In genomic region chr1:172048241-172048734, GRCm38 (mm10) we compare ENCODE assay signal across 11 mouse cellular contexts. TPM values are rescaled to one million over a fixed set of nuclear protein-coding genes. Genes with fewer than 3 reads are reported as not detected.
A peak's percentile ranks its signal among the peaks of the same experiment; 100 is the strongest.
DNase-seq lines count a peak whose midpoint lies in the region; ATAC-seq and TF ChIP-seq lines count a peak whose summit lies in the region.
"Had no signal": no experiment of that assay in that cellular context is flagged by ENCODE, and none has a peak within 500 bp of the region (broad histone marks: within the 10 kb centered on the region; RNA-seq: fewer than 3 reads in every experiment).

No protein-coding gene starts in this region.

- WGBS in limb, embryonic 13.5 days = 30% methylated on average over 6 of the region's 6 CpGs
- WGBS in thymus, adult 2 months = 70% methylated on average over 6 of the region's 6 CpGs

- peaks cover 41% of the 10 kb centered on the region for H3K27me3 ChIP-seq in limb, embryonic 13.5 days
- peaks cover 2% of the 10 kb centered on the region for H3K27me3 ChIP-seq in thymus, adult 2 months (ENCODE audit: control insufficient read depth, insufficient read depth, low read length)

- intact Hi-C loops in gastrocnemius, adult 2 months (cut with DNase I) = loop anchor here (5.0 to 10.0 kb wide), 4 partner anchors 69 to 447 kb away; partner anchors contain the start of gene Kcnj9

- H3K9me3 ChIP-seq in limb, embryonic 13.5 days = no peaks in the 10 kb centered on the region
- H3K9me3 ChIP-seq: liver, embryonic 15.5 days had no signal

- peak overlapping the region; percentile 56 for H3K27ac ChIP-seq in gastrocnemius, adult 2 months
- peak overlapping the region; percentile 52; the same call in 1 of the 2 replicates for H3K27ac ChIP-seq in limb, embryonic 13.5 days
- H3K27ac ChIP-seq in thymus, adult 2 months (ENCODE audit: control insufficient read depth, insufficient read depth, low read length) = no peak overlapping the region
- H3K27ac ChIP-seq: liver, embryonic 15.5 days had no signal

- no peak for TF ChIP-seq CTCF in gastrocnemius, adult 2 months (IDR thresholded peaks at IDR 0.05)
- no peak for TF ChIP-seq CTCF in thymus, adult 2 months (IDR thresholded peaks at IDR 0.05; ENCODE audit: borderline replicate concordance, control insufficient read depth, extremely low read depth, insufficient read depth, low read length, poor library complexity)

- no peaks in the 10 kb centered on the region for H3K36me3 ChIP-seq in limb, embryonic 13.5 days
- no peaks in the 10 kb centered on the region for H3K36me3 ChIP-seq in thymus, adult 2 months (ENCODE audit: control insufficient read depth, insufficient read depth, low read length)
- H3K36me3 ChIP-seq: liver, embryonic 15.5 days had no signal

- H3K4me1 ChIP-seq in limb, embryonic 13.5 days = peaks cover 24% of the 10 kb centered on the region
- no peaks in the 10 kb centered on the region for H3K4me1 ChIP-seq in thymus, adult 2 months (replicated peaks; ENCODE audit: control insufficient read depth, insufficient read depth, low read length)
- H3K4me1 ChIP-seq: liver, embryonic 15.5 days had no signal

- peak overlapping the region; percentile 14; the same call in 1 of the 2 replicates for H3K4me2 ChIP-seq in limb, embryonic 13.5 days (replicated peaks)
- H3K4me2 ChIP-seq: liver, embryonic 15.5 days had no signal

- no peak for TF ChIP-seq POLR2A in thymus, adult 2 months (IDR thresholded peaks at IDR 0.05; ENCODE audit: control insufficient read depth, extremely low read depth, insufficient read depth, low read length, poor library complexity)

- H3K9ac ChIP-seq in limb, embryonic 13.5 days = peak overlapping the region; percentile 43
- H3K9ac ChIP-seq: liver, embryonic 15.5 days had no signal

- no peak for ATAC-seq in limb, embryonic 13.5 days (ENCODE audit: low FRiP score, low read depth)

- H3K4me3 ChIP-seq in gastrocnemius, adult 2 months = peak overlapping the region; percentile 47
- H3K4me3 ChIP-seq in limb, embryonic 13.5 days = peak overlapping the region; percentile 12; the same call in 1 of the 2 replicates
- no peak overlapping the region for H3K4me3 ChIP-seq in thymus, adult 2 months (ENCODE audit: control insufficient read depth, insufficient read depth, low read length)
- H3K4me3 ChIP-seq: liver, embryonic 15.5 days had no signal

- DNase-seq in gastrocnemius, adult 2 months = no peak
- DNase-seq in gastrocnemius, postnatal 25 days = no peak
- DNase-seq in retina, postnatal 1 day = peak; percentile 89
- no peak for DNase-seq in retina, embryonic 14.5 days (ENCODE audit: low spot score)
- DNase-seq in cerebellum, adult 11 months = no peak
- DNase-seq in thymus, adult 2 months = no peak
- DNase-seq in adrenal gland, postnatal 25 days = no peak
- DNase-seq: adrenal gland, adult 8-10 months had no signal

RNA-seq across cellular contexts. Expression of gene Nhlh1, which starts 9.1 kb away (rescaled TPM):
- not detected for total RNA-seq in gastrocnemius, adult 2 months (2021)
- total RNA-seq in gastrocnemius, postnatal 25 days (2021) = not detected
- not detected in 2 replicates for polyA plus RNA-seq in limb, embryonic 13.5 days (2015; fragmentation: Nextera tagmentation; extraction: Ambion mirVana)
- polyA plus RNA-seq in thymus, adult 2 months (2012; rRNA removed) = 0.14 and 0.18 TPM in 2 replicates
- not detected in 2 replicates for total RNA-seq in adrenal gland, postnatal 25 days (2021)
- total RNA-seq: adrenal gland, adult 8-10 months had no signal
- polyA plus RNA-seq: C2C12; liver, embryonic 15.5 days had no signal

RNA-seq across cellular contexts. Expression of gene Vangl2, which starts 20.0 kb away (rescaled TPM):
- total RNA-seq in gastrocnemius, adult 2 months (2021) = under 1 TPM; 0.47 to 0.54 TPM
- under 1 TPM; 0.80 to 1.00 TPM for total RNA-seq in gastrocnemius, postnatal 25 days (2021)
- 20.7 and 20.8 TPM in 2 replicates for polyA plus RNA-seq in limb, embryonic 13.5 days (2015; fragmentation: Nextera tagmentation; extraction: Ambion mirVana)
- polyA plus RNA-seq in thymus, adult 2 months (2012; rRNA removed) = 20.5 and 27.3 TPM in 2 replicates
- total RNA-seq in adrenal gland, postnatal 25 days (2021) = 2.8 and 7.4 TPM in 2 replicates

RNA-seq across cellular contexts. Expression of gene Copa, which starts 34.0 kb away (rescaled TPM):
- 10 to 100 TPM; 88.3 to 90.9 TPM for total RNA-seq in gastrocnemius, adult 2 months (2021)
- 10 to 100 TPM; 70.6 to 79.4 TPM for total RNA-seq in gastrocnemius, postnatal 25 days (2021)
- 247 and 281 TPM in 2 replicates for polyA plus RNA-seq in limb, embryonic 13.5 days (2015; fragmentation: Nextera tagmentation; extraction: Ambion mirVana)
- 53.9 and 58.9 TPM in 2 replicates for polyA plus RNA-seq in thymus, adult 2 months (2012; rRNA removed)
- total RNA-seq in adrenal gland, postnatal 25 days (2021) = 184 and 190 TPM in 2 replicates

RNA-seq across cellular contexts. Expression of gene Ncstn, which starts 34.3 kb away (rescaled TPM):
- 10 to 100 TPM; 27.1 to 31.9 TPM for total RNA-seq in gastrocnemius, adult 2 months (2021)
- 10 to 100 TPM; 25.7 to 27.1 TPM for total RNA-seq in gastrocnemius, postnatal 25 days (2021)
- 102 and 107 TPM in 2 replicates for polyA plus RNA-seq in limb, embryonic 13.5 days (2015; fragmentation: Nextera tagmentation; extraction: Ambion mirVana)
- 130 and 133 TPM in 2 replicates for polyA plus RNA-seq in thymus, adult 2 months (2012; rRNA removed)
- 101 and 117 TPM in 2 replicates for total RNA-seq in adrenal gland, postnatal 25 days (2021)
